Mouse (Mus musculus) kidney, postnatal 0 days (tissue): Measurements from ENCODE around the gene Colgalt1. TPM values are rescaled to one million over a fixed set of nuclear protein-coding genes. Genes with fewer than 3 reads are reported as not detected.
A peak's percentile ranks its signal among the peaks of the same experiment; 100 is the strongest.

ENCODE experiments used
- ATAC-seq: fragments of 200-750 bp; cut with Nextera tagmentation; replicated peaks from 2 replicates; pipeline ENCODE4 v1.8.0; 2017; ENCODE audit warnings: low read depth, moderate number of reproducible peaks, moderate TSS enrichment, moderate library complexity; ENCODE audit not compliant: low FRiP score
- DNase-seq: peaks from one replicate; pipeline ENCODE4 v3.0.0-alpha.2; 2016; ENCODE audit warnings: low spot score
- H3K27ac ChIP-seq: fragments of 300-500 bp; sonication (generic); 2 replicates; pipeline ENCODE4 v1.5.1; 2014; ENCODE audit warnings: mild to moderate bottlenecking
- H3K27me3 ChIP-seq: fragments of 300-500 bp; sonication (generic); 2 replicates; pipeline ENCODE4 v1.6.1; 2014; ENCODE audit warnings: low read length, mixed read lengths; ENCODE audit not compliant: insufficient read depth
- H3K36me3 ChIP-seq: fragments of 300-500 bp; sonication (generic); 2 replicates; pipeline ENCODE4 v1.6.1; 2014; ENCODE audit warnings: low read length, mixed read lengths; ENCODE audit not compliant: insufficient read depth
- H3K4me1 ChIP-seq: fragments of 300-500 bp; sonication (generic); replicated peaks from 2 replicates; pipeline ENCODE4 v1.6.1; 2014; ENCODE audit warnings: antibody characterized with exemption, low read length, mixed read lengths; ENCODE audit not compliant: insufficient read depth
- H3K4me2 ChIP-seq: fragments of 300-500 bp; sonication (generic); 2 replicates; pipeline ENCODE4 v1.6.1; 2014; ENCODE audit warnings: mild to moderate bottlenecking, low read length, moderate library complexity, mixed read lengths
- H3K4me3 ChIP-seq: fragments of 300-500 bp; sonication (generic); replicated peaks from 2 replicates; pipeline ENCODE4 v1.5.1; 2014; ENCODE audit warnings: low read depth, low read length
- H3K9ac ChIP-seq: fragments of 300-500 bp; sonication (generic); 2 replicates; pipeline ENCODE4 v1.6.1; 2014; ENCODE audit warnings: low read depth, low read length
- H3K9me3 ChIP-seq: fragments of 300-500 bp; sonication (generic); replicated peaks from 2 replicates; pipeline ENCODE4 v1.6.1; 2016; ENCODE audit warnings: low read length, inconsistent platforms, mixed read lengths
- CTCF ChIP-seq: IDR thresholded peaks from 2 replicates; pipeline ENCODE4 v1.5.1; 2016; ENCODE audit warnings: antibody characterized with exemption, low read depth, mild to moderate bottlenecking, moderate library complexity
- WGBS: fragments of 180-500 bp; shearing (Covaris S2); extraction: QIAGEN DNeasy Blood & Tissue Kit; methylation state at CpG from one replicate; pipeline ENCODE4 v1.1.7; 2014; 5-methylcytosine and 5-hydroxymethylcytosine counted together
- polyA plus RNA-seq: library from polyadenylated mRNA; unstranded; fragments of >200 nt; fragmentation: Nextera tagmentation; extraction: Ambion mirVana; gene quantifications from 2 replicates; pipeline ENCODE4 v1.2.1, GENCODE M21; 2015

Gene Colgalt1
- polyA plus RNA-seq, 1 experiment from 2014 or later: 66.2 TPM

DNA sequence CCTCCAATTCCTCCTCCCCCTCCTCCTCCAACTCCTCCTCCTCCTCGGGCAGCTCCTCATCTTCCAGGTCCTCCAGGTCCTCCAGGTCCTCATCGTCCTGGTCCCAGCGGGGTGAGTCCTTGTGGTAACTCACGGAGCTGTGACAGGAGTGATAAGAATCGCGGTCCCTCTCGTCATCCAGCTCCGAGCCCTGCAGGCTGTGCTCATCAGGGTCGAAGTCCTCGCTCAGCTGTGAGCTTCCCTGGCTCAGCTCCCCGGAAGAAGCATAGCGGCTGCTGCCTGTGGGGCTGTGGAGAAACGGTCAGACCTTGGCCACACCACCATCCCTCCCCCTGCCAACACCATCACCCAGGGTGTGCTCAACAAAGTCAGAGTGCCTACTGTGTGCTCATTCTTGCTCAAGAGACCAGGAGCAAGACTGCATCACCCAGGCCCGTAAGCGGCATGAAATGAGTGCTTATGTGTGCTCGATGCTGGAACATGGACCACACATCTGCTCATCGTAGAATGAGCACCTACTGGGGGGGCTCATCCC lies 47.8 kb downstream of the Colgalt1 start:
- DNase-seq (no peak), ATAC-seq (no peak)
- no peak overlapping the region for H3K9ac ChIP-seq
- peaks cover 36% of the 10 kb centered on the region for H3K27me3 ChIP-seq
- H3K4me1 ChIP-seq: peaks cover 9% of the 10 kb centered on the region; the same call in 1 of the 2 replicates
- H3K9me3 ChIP-seq: no peaks in the 10 kb centered on the region
- H3K36me3 ChIP-seq: no peaks in the 10 kb centered on the region
- TF ChIP-seq CTCF: no peak
- no peak overlapping the region for H3K4me3 ChIP-seq
- H3K27ac ChIP-seq: no peak overlapping the region
- no peak overlapping the region for H3K4me2 ChIP-seq
- WGBS: 22% methylated on average over 17 of the region's 17 CpGs

DNA sequence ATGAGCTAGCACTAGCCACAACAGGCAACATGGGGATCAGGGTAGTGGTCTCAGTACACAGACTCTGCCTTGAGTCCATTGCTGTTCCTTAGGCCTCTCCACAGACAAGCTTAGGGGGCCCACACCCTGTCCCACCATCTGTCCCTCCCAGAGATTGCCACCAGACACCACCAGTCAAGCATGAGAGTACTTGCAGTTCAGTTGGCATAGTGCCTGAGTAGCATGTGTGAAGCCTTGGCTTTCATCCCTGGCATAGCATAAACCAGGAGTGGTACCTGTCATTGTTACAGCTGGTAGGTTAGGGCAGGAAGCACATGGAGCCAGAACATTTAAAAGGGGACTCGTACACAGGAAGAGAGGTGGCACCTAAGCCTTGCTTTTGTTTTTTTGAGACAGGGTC lies 49.0 kb downstream of the Colgalt1 start:
- 62% methylated on average over 1 of the region's 1 CpGs for WGBS
- Histone ChIP-seq H3K27me3 (peaks cover 33% of the 10 kb centered on the region; the same call in 1 of the 2 replicates), H3K9ac (no peak overlapping the region), H3K4me1 (peaks cover 6% of the 10 kb centered on the region; the same call in 1 of the 2 replicates), H3K4me3 (no peak overlapping the region), H3K36me3 (no peaks in the 10 kb centered on the region), H3K4me2 (no peak overlapping the region), H3K9me3 (no peaks in the 10 kb centered on the region), H3K27ac (no peak overlapping the region)
- no peak for DNase-seq
- no peak for TF ChIP-seq CTCF
- ATAC-seq: no peak

DNA sequence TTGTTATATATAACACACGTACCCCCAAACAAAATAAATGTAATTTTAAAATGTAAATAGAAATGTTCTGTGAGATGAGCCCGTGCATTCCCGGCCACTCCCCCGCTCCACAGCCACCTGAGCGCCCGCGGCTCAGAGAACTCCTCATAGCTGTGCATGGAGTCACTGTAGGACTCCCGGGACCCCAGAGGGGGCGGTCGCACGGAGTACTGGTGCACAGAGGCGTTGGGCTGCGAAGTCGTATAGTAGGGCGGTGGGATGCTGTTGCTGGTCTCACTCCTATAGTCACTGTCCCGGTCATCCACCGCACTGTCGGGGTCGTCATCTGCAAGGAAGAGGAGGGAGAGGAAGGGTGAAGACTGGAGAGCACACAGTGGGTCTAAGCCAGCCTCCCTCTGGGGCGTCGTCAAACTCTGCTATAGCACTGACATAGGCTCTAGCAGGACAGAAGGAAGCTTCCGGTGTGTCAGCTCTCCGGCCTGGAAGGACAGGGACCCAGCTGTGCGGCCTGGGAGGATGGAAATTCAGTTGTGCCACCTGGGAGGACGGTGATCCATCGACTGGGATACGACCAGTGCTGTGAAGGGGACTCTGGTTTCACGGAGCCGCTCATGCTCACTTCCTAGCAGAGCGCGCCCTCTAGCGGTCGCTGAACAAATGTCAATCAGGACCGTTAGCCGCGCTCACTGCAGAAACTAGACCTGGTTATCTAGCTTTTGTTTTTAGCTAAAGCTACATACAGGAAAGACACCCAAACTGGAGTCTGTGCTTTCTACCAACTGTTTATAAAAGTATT lies 49.7 kb downstream of the Colgalt1 start:
- Histone ChIP-seq H3K27me3 (peaks cover 28% of the 10 kb centered on the region; the same call in 1 of the 2 replicates), H3K27ac (no peak overlapping the region), H3K4me2 (no peak overlapping the region), H3K9ac (no peak overlapping the region), H3K36me3 (no peaks in the 10 kb centered on the region), H3K9me3 (no peaks in the 10 kb centered on the region), H3K4me1 (0 out of 2 replicates have a peak, but pooled peaks cover 5% of the 10 kb centered on the region), H3K4me3 (no peak overlapping the region)
- peak; percentile 90 for TF ChIP-seq CTCF
- ATAC-seq (peak; percentile 40; the same call in 1 of the 2 replicates), DNase-seq (peak; percentile 92)
- 4% methylated on average over 36 of the region's 36 CpGs for WGBS

DNA sequence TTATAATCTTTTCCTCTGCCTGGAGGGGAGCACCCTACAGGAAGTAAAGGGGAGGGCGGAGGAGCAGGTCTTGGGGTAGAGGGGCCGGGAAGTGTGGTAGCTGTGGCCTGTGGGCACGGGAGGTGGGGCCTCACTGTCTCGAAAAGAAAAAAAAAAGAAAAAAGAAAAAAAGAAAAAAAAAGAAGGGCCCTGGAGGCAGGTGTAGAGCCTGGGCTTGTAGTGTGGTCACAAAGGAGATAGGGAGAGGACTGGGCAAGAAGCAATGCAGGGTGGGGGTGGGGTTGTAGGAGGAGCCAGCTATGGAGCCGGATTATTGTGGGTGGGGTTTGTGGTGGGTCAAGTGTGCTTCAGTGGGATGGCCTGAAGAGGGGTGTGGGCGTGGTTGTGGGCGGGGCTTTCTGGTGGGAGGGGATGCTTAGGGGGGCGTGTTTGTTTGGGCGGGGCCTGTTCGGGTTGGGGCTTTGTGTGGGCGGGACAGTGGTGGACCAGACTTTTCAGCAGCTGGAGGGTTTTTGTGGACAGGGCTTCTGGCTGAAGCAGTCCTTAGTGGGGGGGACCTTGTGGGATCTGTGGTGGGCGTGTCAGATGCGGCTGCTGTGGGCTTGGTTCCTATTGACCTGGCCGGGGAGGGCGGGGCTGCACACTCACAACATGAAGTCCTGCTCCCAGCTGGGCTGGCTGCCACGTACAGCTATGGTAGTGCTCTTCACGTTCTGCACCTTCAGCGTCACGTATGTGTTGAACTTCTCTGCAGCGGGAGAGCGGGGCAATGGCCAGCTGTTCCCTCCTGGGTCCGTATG lies 54.7 kb downstream of the Colgalt1 start:
- Histone ChIP-seq H3K9me3 (no peaks in the 10 kb centered on the region), H3K36me3 (no peaks in the 10 kb centered on the region), H3K4me1 (peaks cover 14% of the 10 kb centered on the region; the same call in 1 of the 2 replicates), H3K4me2 (peak overlapping the region; percentile 52), H3K9ac (no peak overlapping the region), H3K27ac (no peak overlapping the region), H3K27me3 (peaks cover 5% of the 10 kb centered on the region; the same call in 1 of the 2 replicates), H3K4me3 (peak overlapping the region; percentile 13; the same call in 1 of the 2 replicates)
- ATAC-seq (peak; percentile 73), DNase-seq (peak; percentile 89)
- TF ChIP-seq CTCF: no peak
- 5% methylated on average over 22 of the region's 22 CpGs for WGBS

DNA sequence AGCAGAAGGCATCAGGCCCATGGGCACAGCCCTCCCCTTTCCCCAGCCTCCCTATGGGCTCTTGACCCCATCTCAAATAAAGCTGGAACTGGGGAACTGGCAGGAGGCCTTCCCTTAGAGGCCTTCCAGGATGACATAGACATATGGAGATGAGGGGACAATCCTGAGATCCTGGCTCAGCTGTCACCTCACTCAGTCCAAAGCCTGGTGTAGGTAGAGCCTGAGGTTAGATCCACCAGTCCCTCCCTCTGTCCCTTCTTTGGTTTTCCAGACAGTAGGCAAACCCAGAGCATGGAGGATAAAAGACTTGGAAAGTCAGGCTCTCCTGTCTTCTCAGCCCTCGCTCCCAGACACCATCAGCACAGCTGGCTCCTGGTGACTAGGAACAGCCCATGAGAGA lies 56.1 kb downstream of the Colgalt1 start:
- no peak overlapping the region for H3K4me2 ChIP-seq
- peaks cover 5% of the 10 kb centered on the region; the same call in 1 of the 2 replicates for H3K27me3 ChIP-seq
- H3K4me1 ChIP-seq: peaks cover 25% of the 10 kb centered on the region

DNA sequence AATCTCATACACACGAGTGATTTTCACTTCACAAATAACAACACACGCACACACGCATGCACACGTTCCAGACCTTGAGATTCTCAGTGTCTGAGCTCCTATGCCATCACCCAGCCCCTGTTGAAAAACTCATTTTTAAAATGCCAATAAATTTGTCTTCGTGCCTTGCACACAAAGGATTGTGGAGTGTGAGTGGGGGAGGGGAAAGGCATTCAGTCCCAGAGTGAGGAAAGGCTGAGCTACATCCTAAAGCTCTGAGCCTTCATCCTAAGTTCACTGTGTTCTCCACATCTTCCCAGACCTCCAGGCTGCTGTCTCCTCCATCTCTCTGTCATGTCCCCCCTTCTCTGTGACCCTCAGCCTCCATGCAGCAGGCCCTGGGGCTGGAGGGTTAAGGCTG lies 56.5 kb downstream of the Colgalt1 start:
- no peak for ATAC-seq
- peaks cover 5% of the 10 kb centered on the region; the same call in 1 of the 2 replicates for H3K27me3 ChIP-seq
- 57% methylated on average over 5 of the region's 5 CpGs for WGBS

More for the DNA sequence above, 56.1 kb downstream of the Colgalt1 start:
- no peak overlapping the region for H3K4me3 ChIP-seq
- H3K36me3 ChIP-seq: no peaks in the 10 kb centered on the region
- no peaks in the 10 kb centered on the region for H3K9me3 ChIP-seq
- 46% methylated on average over 1 of the region's 1 CpGs for WGBS
- ATAC-seq: no peak
- H3K27ac ChIP-seq: no peak overlapping the region
- TF ChIP-seq CTCF: no peak
- no peak for DNase-seq
- no peak overlapping the region for H3K9ac ChIP-seq

More for the DNA sequence above, 56.5 kb downstream of the Colgalt1 start:
- no peak overlapping the region for H3K4me2 ChIP-seq
- no peak for TF ChIP-seq CTCF
- no peak overlapping the region for H3K27ac ChIP-seq
- no peak overlapping the region for H3K9ac ChIP-seq
- no peaks in the 10 kb centered on the region for H3K36me3 ChIP-seq
- no peak for DNase-seq
- peaks cover 27% of the 10 kb centered on the region for H3K4me1 ChIP-seq
- H3K9me3 ChIP-seq: no peaks in the 10 kb centered on the region
- H3K4me3 ChIP-seq: no peak overlapping the region
